Mouse (Mus musculus) testis, postnatal 14 days (tissue): ENCODE data around the gene Usp38.

Experiments used
- DNase-seq: peaks from one replicate; pipeline ENCODE4 v3.0.0; 2021; ENCODE audit warnings: low spot score

Gene Usp38

GRCm38 (mm10) chr8:80961937-80962591 lies 52.7 kb downstream of the Usp38 start:
- DNase-seq = no peak

- DNase-seq = no peak
Measured at GRCm38 (mm10) chr8:80961070-80961609, 53.6 kb downstream of the Usp38 start.

GRCm38 (mm10) chr8:80959588-80960268 lies 55.0 kb downstream of the Usp38 start:
- DNase-seq = no peak

- no peak for DNase-seq
Measured at GRCm38 (mm10) chr8:80957776-80958175, 57.0 kb downstream of the Usp38 start.

GRCm38 (mm10) chr8:80952973-80953372 lies 61.8 kb downstream of the Usp38 start:
- DNase-seq = no peak

GRCm38 (mm10) chr8:80952235-80952915 lies 62.4 kb downstream of the Usp38 start:
- DNase-seq = no peak

- DNase-seq = no peak
Measured at GRCm38 (mm10) chr8:80948405-80949183, 66.1 kb downstream of the Usp38 start.

- no peak for DNase-seq
Measured at GRCm38 (mm10) chr8:80943742-80944141, 71.0 kb downstream of the Usp38 start.

GRCm38 (mm10) chr8:80941621-80942020 lies 73.1 kb downstream of the Usp38 start:
- DNase-seq = no peak

GRCm38 (mm10) chr8:80937814-80938650 lies 76.7 kb downstream of the Usp38 start:
- DNase-seq = no peak
